Mouse (Mus musculus): ENCODE data around the gene Rbms1. TPM values are rescaled to one million over a fixed set of nuclear protein-coding genes. Genes with fewer than 3 reads are reported as not detected.

The Rbms1 gene
- polyA plus RNA-seq, 1 experiment from 2014 or later = 47.8 TPM

- no peak overlapping the region for H3K4me2 ChIP-seq
- H3K9me3 ChIP-seq (replicated peaks) = no peaks in the 10 kb centered on the region
- H3K27ac ChIP-seq (replicated peaks) = no peak overlapping the region
- no peaks in the 10 kb centered on the region for H3K36me3 ChIP-seq (replicated peaks)
- no peak overlapping the region for H3K4me3 ChIP-seq (replicated peaks)
- ATAC-seq (ENCODE audit: insufficient read depth) = no peak
- H3K4me1 ChIP-seq (replicated peaks) = no peaks in the 10 kb centered on the region
- 61% methylated on average over 7 of the region's 7 CpGs for WGBS (ENCODE audit: insufficient replicate concordance)
- H3K9ac ChIP-seq = no peak overlapping the region
- H3K27me3 ChIP-seq = no peaks in the 10 kb centered on the region
Observed at GRCm38 (mm10) chr2:60711098-60711880, 251.7 kb downstream of the Rbms1 start.

DNA sequence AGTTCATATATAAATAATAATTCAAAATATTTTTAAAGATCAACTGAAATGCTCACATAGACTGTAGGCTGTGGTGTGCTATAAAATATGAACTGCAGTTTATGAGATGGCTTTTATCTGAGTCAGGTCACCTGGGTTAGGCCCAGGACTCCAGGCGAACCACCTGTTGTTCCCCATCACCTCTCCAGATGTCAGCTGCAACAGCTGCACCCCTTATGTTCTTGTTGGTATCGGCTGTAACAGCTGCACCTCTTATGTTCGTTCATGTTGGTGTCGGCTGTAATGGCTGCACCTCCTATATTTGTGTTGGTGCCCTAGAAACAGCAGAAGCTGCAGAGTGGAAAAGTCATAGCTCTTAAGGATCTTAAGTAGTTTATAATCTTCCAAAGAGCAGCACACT is 252.7 kb downstream of the Rbms1 start:
- Histone ChIP-seq H3K27me3 (no peaks in the 10 kb centered on the region), H3K4me1 (replicated peaks) (no peaks in the 10 kb centered on the region), H3K36me3 (replicated peaks) (no peaks in the 10 kb centered on the region), H3K9me3 (replicated peaks) (no peaks in the 10 kb centered on the region), H3K4me2 (no peak overlapping the region), H3K27ac (replicated peaks) (no peak overlapping the region), H3K9ac (no peak overlapping the region), H3K4me3 (replicated peaks) (no peak overlapping the region)
- no peak for ATAC-seq (ENCODE audit: insufficient read depth)
- WGBS (ENCODE audit: insufficient replicate concordance) = 60% methylated on average over 4 of the region's 4 CpGs

GRCm38 (mm10) chr2:60708671-60709070 is 254.3 kb downstream of the Rbms1 start:
- Histone ChIP-seq H3K27me3 (no peaks in the 10 kb centered on the region), H3K4me1 (replicated peaks) (no peaks in the 10 kb centered on the region), H3K9ac (no peak overlapping the region), H3K4me2 (no peak overlapping the region), H3K27ac (replicated peaks) (no peak overlapping the region), H3K4me3 (replicated peaks) (no peak overlapping the region), H3K9me3 (replicated peaks) (no peaks in the 10 kb centered on the region), H3K36me3 (replicated peaks) (no peaks in the 10 kb centered on the region)
- WGBS (ENCODE audit: insufficient replicate concordance) = 32% methylated on average over 3 of the region's 3 CpGs
- no peak for ATAC-seq (ENCODE audit: insufficient read depth)

DNA sequence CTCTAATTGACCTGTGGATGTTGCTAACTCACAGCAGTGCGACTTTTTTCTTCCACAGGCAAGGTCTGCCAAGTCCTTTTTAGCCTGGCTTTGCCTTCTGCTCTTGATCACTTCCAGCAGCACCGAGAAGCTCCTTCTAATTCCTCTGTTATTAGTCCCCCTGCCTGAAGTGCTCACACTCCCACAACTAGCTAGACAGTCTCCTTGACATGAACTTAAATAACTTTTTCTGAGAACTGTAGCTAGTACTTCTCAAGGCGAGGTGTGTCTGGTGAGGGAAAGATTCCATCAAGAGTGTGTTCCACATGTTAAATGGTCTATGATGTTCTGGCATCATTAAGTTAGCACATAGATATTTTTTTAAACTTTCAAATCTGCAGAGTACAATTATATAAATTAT is 256.1 kb downstream of the Rbms1 start:
- no peak overlapping the region for H3K27ac ChIP-seq (replicated peaks)
- ATAC-seq (ENCODE audit: insufficient read depth) = no peak
- H3K9ac ChIP-seq = no peak overlapping the region
- no peak overlapping the region for H3K4me2 ChIP-seq
- 58% methylated on average over 3 of the region's 3 CpGs for WGBS (ENCODE audit: insufficient replicate concordance)
- H3K4me1 ChIP-seq (replicated peaks) = no peaks in the 10 kb centered on the region
- no peaks in the 10 kb centered on the region for H3K36me3 ChIP-seq (replicated peaks)
- no peak overlapping the region for H3K4me3 ChIP-seq (replicated peaks)
- no peaks in the 10 kb centered on the region for H3K9me3 ChIP-seq (replicated peaks)
- no peaks in the 10 kb centered on the region for H3K27me3 ChIP-seq

- WGBS (ENCODE audit: insufficient replicate concordance) = 60% methylated on average over 8 of the region's 8 CpGs
- Histone ChIP-seq H3K27ac (replicated peaks) (no peak overlapping the region), H3K9me3 (replicated peaks) (no peaks in the 10 kb centered on the region), H3K36me3 (replicated peaks) (no peaks in the 10 kb centered on the region), H3K4me2 (no peak overlapping the region), H3K27me3 (no peaks in the 10 kb centered on the region), H3K4me3 (replicated peaks) (no peak overlapping the region), H3K4me1 (replicated peaks) (no peaks in the 10 kb centered on the region), H3K9ac (no peak overlapping the region)
- ATAC-seq (ENCODE audit: insufficient read depth) = no peak
Observed at GRCm38 (mm10) chr2:60705426-60705825, 257.6 kb downstream of the Rbms1 start.

- Histone ChIP-seq H3K27ac (replicated peaks) (no peak overlapping the region), H3K27me3 (no peaks in the 10 kb centered on the region), H3K36me3 (replicated peaks) (no peaks in the 10 kb centered on the region), H3K9ac (no peak overlapping the region), H3K9me3 (replicated peaks) (no peaks in the 10 kb centered on the region), H3K4me2 (no peak overlapping the region), H3K4me1 (replicated peaks) (no peaks in the 10 kb centered on the region), H3K4me3 (replicated peaks) (no peak overlapping the region)
- no peak for ATAC-seq (ENCODE audit: insufficient read depth)
- WGBS (ENCODE audit: insufficient replicate concordance) = 38% methylated on average over 4 of the region's 4 CpGs
Observed at GRCm38 (mm10) chr2:60703315-60703714, 259.7 kb downstream of the Rbms1 start.

DNA sequence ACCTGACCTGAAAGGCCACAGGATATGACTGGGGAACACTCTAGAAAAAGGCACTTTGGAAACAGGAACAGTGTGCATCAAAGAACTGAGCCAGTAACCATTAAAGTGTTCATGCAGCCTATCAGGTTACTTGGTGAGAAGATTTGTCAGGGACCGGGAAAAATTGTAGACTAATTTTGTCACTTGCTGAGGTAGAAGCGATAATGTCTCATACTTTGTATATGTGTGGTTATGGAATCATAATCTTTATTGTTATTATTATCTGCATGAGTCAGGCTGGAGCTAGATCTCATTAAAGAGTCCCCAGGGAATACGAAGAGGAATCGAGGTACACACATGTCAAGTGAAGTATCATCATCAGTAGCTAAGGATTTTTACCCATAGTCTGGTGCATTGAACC is 262.0 kb downstream of the Rbms1 start:
- no peak overlapping the region for H3K4me3 ChIP-seq (replicated peaks)
- no peaks in the 10 kb centered on the region for H3K9me3 ChIP-seq (replicated peaks)
- no peaks in the 10 kb centered on the region for H3K4me1 ChIP-seq (replicated peaks)
- H3K27me3 ChIP-seq = no peaks in the 10 kb centered on the region
- no peak for ATAC-seq (ENCODE audit: insufficient read depth)
- H3K27ac ChIP-seq (replicated peaks) = no peak overlapping the region
- no peak overlapping the region for H3K4me2 ChIP-seq
- 77% methylated on average over 4 of the region's 4 CpGs for WGBS (ENCODE audit: insufficient replicate concordance)
- no peak overlapping the region for H3K9ac ChIP-seq
- H3K36me3 ChIP-seq (replicated peaks) = no peaks in the 10 kb centered on the region

Other genes starting within 250 kb of the Rbms1 start
- gene Itgb6, start 240.5 kb downstream of the Rbms1 start, polyA plus RNA-seq (2015; fragmentation: Nextera tagmentation; extraction: Ambion mirVana) = 0.17 and 0.22 TPM in 2 replicates